Comparison of ENCODE assay signal across 8 mouse cellular contexts in genomic region chr8:117386142-117386541, GRCm38 (mm10).
DNase-seq lines count a peak whose midpoint lies in the region; ATAC-seq and TF ChIP-seq lines count a peak whose summit lies in the region.

No protein-coding gene starts in this region.

- H3K4me2 ChIP-seq in neural tube, embryonic 11.5 days (ENCODE audit: low read depth): no peak overlapping the region
- H3K4me2 ChIP-seq in neural tube, embryonic 15.5 days: no peak overlapping the region

- H3K4me3 ChIP-seq in heart, adult 2 months: no peak overlapping the region
- no peak overlapping the region for H3K4me3 ChIP-seq in neural tube, embryonic 11.5 days (ENCODE audit: low read depth, low read length)
- H3K4me3 ChIP-seq in neural tube, embryonic 15.5 days (replicated peaks): no peak overlapping the region
- H3K4me3 ChIP-seq in bone marrow macrophage, adult 2 months (ENCODE audit: insufficient read depth, low read length): no peak overlapping the region

- ATAC-seq in neural tube, embryonic 11.5 days (ENCODE audit: insufficient read depth, low FRiP score, low TSS enrichment): no peak
- ATAC-seq in neural tube, embryonic 15.5 days (ENCODE audit: low FRiP score): no peak

- no peaks in the 10 kb centered on the region for H3K79me2 ChIP-seq in heart, adult 2 months (replicated peaks; ENCODE audit: control insufficient read depth, insufficient read depth, low read length)

- TF ChIP-seq CTCF in heart, adult 2 months (IDR thresholded peaks at IDR 0.05): peak; percentile 77
- peak; percentile 47; the same call in 1 of the 2 replicates for TF ChIP-seq CTCF in bone marrow macrophage, adult 2 months (IDR thresholded peaks at IDR 0.05; ENCODE audit: low read depth, low read length)

- no peak for TF ChIP-seq POLR2A in heart, adult 2 months (IDR thresholded peaks at IDR 0.05; ENCODE audit: insufficient read depth, low read depth, low read length)
- no peak for TF ChIP-seq POLR2A in bone marrow macrophage, adult 2 months (IDR thresholded peaks at IDR 0.05; ENCODE audit: borderline replicate concordance, low read depth, low read length)

- no peak for TF ChIP-seq EP300 in heart, adult 2 months (IDR thresholded peaks at IDR 0.05; ENCODE audit: insufficient read depth, low read depth, low read length)

- no peak overlapping the region for H3K27ac ChIP-seq in heart, adult 2 months
- H3K27ac ChIP-seq in neural tube, embryonic 11.5 days (ENCODE audit: low read depth, low read length): no peak overlapping the region
- no peak overlapping the region for H3K27ac ChIP-seq in neural tube, embryonic 15.5 days (replicated peaks)
- no peak overlapping the region for H3K27ac ChIP-seq in bone marrow macrophage, adult 2 months (ENCODE audit: insufficient read depth, low read depth, low read length)

- no peaks in the 10 kb centered on the region for H3K9me3 ChIP-seq in neural tube, embryonic 11.5 days (ENCODE audit: control insufficient read depth, low read length)
- H3K9me3 ChIP-seq in neural tube, embryonic 15.5 days (replicated peaks): no peaks in the 10 kb centered on the region

- DNase-seq in heart, adult 2 months: no peak
- DNase-seq in heart, adult 9 months (ENCODE audit: low spot score in 2 of 2): no peak
- DNase-seq in neural tube, embryonic 11.5 days (ENCODE audit: low spot score): peak; percentile 17
- peak; percentile 48 for DNase-seq in thymus, postnatal 0 days (ENCODE audit: low spot score)
- no peak for DNase-seq in neural tube, embryonic 10.5 days (ENCODE audit: extremely low spot score, low spot score)
- DNase-seq in testis, postnatal 14 days (ENCODE audit: low spot score): no peak

- peaks cover 17% of the 10 kb centered on the region for H3K4me1 ChIP-seq in heart, adult 2 months (ENCODE audit: control insufficient read depth, insufficient read depth, low read length)
- no peaks in the 10 kb centered on the region for H3K4me1 ChIP-seq in neural tube, embryonic 11.5 days (ENCODE audit: control insufficient read depth, insufficient read depth, low read length)
- H3K4me1 ChIP-seq in neural tube, embryonic 15.5 days: peaks cover 21% of the 10 kb centered on the region
- H3K4me1 ChIP-seq in bone marrow macrophage, adult 2 months (ENCODE audit: control insufficient read depth, insufficient read depth, low read length): no peaks in the 10 kb centered on the region

- intact Hi-C loops in heart, adult 2 months (cut with DNase I): loop anchor here (1.0 kb wide), 1 partner anchor 79 kb away; no protein-coding TSS in a partner anchor

- H3K36me3 ChIP-seq in heart, adult 2 months (ENCODE audit: control insufficient read depth, insufficient read depth, low read length): no peaks in the 10 kb centered on the region
- no peaks in the 10 kb centered on the region for H3K36me3 ChIP-seq in neural tube, embryonic 11.5 days (ENCODE audit: control insufficient read depth, insufficient read depth, low read length)
- peaks cover 7% of the 10 kb centered on the region; the same call in 1 of the 2 replicates for H3K36me3 ChIP-seq in neural tube, embryonic 15.5 days

- H3K9ac ChIP-seq in heart, adult 2 months (ENCODE audit: low read depth, low read length): no peak overlapping the region
- no peak overlapping the region for H3K9ac ChIP-seq in neural tube, embryonic 11.5 days (ENCODE audit: low read length)
- no peak overlapping the region for H3K9ac ChIP-seq in neural tube, embryonic 15.5 days (replicated peaks)

- no peaks in the 10 kb centered on the region for H3K27me3 ChIP-seq in heart, adult 2 months (ENCODE audit: control insufficient read depth, insufficient read depth, low read length)
- no peaks in the 10 kb centered on the region for H3K27me3 ChIP-seq in neural tube, embryonic 11.5 days (ENCODE audit: control insufficient read depth, insufficient read depth, low read length)
- no peaks in the 10 kb centered on the region for H3K27me3 ChIP-seq in neural tube, embryonic 15.5 days (replicated peaks)

- 80% methylated on average over 2 of the region's 2 CpGs for WGBS in heart, adult 2 months
- 84% methylated on average over 2 of the region's 2 CpGs for WGBS in neural tube, embryonic 11.5 days
- 65% methylated on average over 2 of the region's 2 CpGs for WGBS in neural tube, embryonic 15.5 days

Comparison
In these comparisons a context has a peak if more than half of its experiments do, and no peak if none do; other contexts are left out.
1. DNase-seq: peak in neural tube, embryonic 11.5 days (single experiment) and thymus, postnatal 0 days (single experiment); none in heart, adult 2 months (0 of 2), heart, adult 9 months (0 of 2), neural tube, embryonic 10.5 days (single experiment) and testis, postnatal 14 days (single experiment).